Mouse (Mus musculus) limb, embryonic 12.5 days (tissue): ENCODE measurements around the gene Pdcd6ip. TPM values are rescaled to one million over a fixed set of nuclear protein-coding genes. Genes with fewer than 3 reads are reported as not detected.
"Not testable (repeated sequence)": the region's sequence is repeated elsewhere in the genome, so short reads cannot be mapped to it uniquely, and the experiment has no call there.

Experiments used
- ATAC-seq: fragments of 200-750 bp; cut with Nextera tagmentation; 2 replicates; pipeline ENCODE4 v1.8.0; 2017; ENCODE audit warnings: low read depth, moderate TSS enrichment; ENCODE audit not compliant: insufficient number of reproducible peaks, insufficient read depth, low FRiP score, low TSS enrichment
- H3K27ac ChIP-seq: fragments of 300-500 bp; sonication (generic); 2 replicates; pipeline ENCODE4 v1.5.1; 2016; ENCODE audit warnings: mild to moderate bottlenecking, moderate library complexity
- H3K27me3 ChIP-seq: fragments of 300-500 bp; sonication (generic); 2 replicates; pipeline ENCODE4 v1.6.1; 2016; ENCODE audit warnings: mild to moderate bottlenecking, moderate library complexity
- H3K36me3 ChIP-seq: fragments of 300-500 bp; sonication (generic); 2 replicates; pipeline ENCODE4 v1.6.1; 2016; ENCODE audit warnings: mild to moderate bottlenecking, moderate library complexity
- H3K4me1 ChIP-seq: fragments of 300-500 bp; sonication (generic); replicated peaks from 2 replicates; pipeline ENCODE4 v1.6.1; 2016
- H3K4me2 ChIP-seq: fragments of 300-500 bp; sonication (generic); 2 replicates; pipeline ENCODE4 v1.6.1; 2016; ENCODE audit warnings: mild to moderate bottlenecking, moderate library complexity
- H3K4me3 ChIP-seq: fragments of 300-500 bp; sonication (generic); replicated peaks from 2 replicates; pipeline ENCODE4 v1.5.1; 2016; ENCODE audit warnings: mild to moderate bottlenecking
- H3K9ac ChIP-seq: fragments of 300-500 bp; sonication (generic); replicated peaks from 2 replicates; pipeline ENCODE4 v1.6.1; 2016; ENCODE audit warnings: mild to moderate bottlenecking, moderate library complexity
- H3K9me3 ChIP-seq: fragments of 300-500 bp; sonication (generic); 2 replicates; pipeline ENCODE4 v1.6.1; 2016; ENCODE audit warnings: mild to moderate bottlenecking, moderate library complexity
- WGBS: fragments of 180-500 bp; shearing (Covaris S2); methylation state at CpG from one replicate; pipeline ENCODE4 v1.1.7; 2016; 5-methylcytosine and 5-hydroxymethylcytosine counted together
- polyA plus RNA-seq: library from polyadenylated mRNA; unstranded; fragments of >200 nt; fragmentation: Nextera tagmentation; extraction: Ambion mirVana; gene quantifications from 2 replicates; pipeline ENCODE4 v1.2.1, GENCODE M21; 2016

The Pdcd6ip gene
- polyA plus RNA-seq, 1 experiment from 2014 or later, result 49.4 TPM

- H3K4me2 ChIP-seq, result no peak overlapping the region
- no peak overlapping the region for H3K4me3 ChIP-seq
- H3K27me3 ChIP-seq, result no peaks in the 10 kb centered on the region
- no peak overlapping the region for H3K27ac ChIP-seq
- no peaks in the 10 kb centered on the region for H3K36me3 ChIP-seq
- no peak overlapping the region for H3K9ac ChIP-seq
- H3K4me1 ChIP-seq, result no peaks in the 10 kb centered on the region
- 89% methylated on average over 3 of the region's 3 CpGs for WGBS
- ATAC-seq, result no peak
- H3K9me3 ChIP-seq, result no peaks in the 10 kb centered on the region
Observed at GRCm38 (mm10) chr9:113731540-113731939, 23.5 kb upstream of the Pdcd6ip start.

- H3K27me3 ChIP-seq, result no peaks in the 10 kb centered on the region
- no peak overlapping the region for H3K4me2 ChIP-seq
- no peaks in the 10 kb centered on the region for H3K9me3 ChIP-seq
- no peak for ATAC-seq
- H3K4me1 ChIP-seq, result no peaks in the 10 kb centered on the region
- H3K27ac ChIP-seq, result no peak overlapping the region
- H3K4me3 ChIP-seq, result no peak overlapping the region
- H3K36me3 ChIP-seq, result no peaks in the 10 kb centered on the region
- WGBS, result 88% methylated on average over 18 of the region's 18 CpGs
- no peak overlapping the region for H3K9ac ChIP-seq
Observed at GRCm38 (mm10) chr9:113726991-113727680, 19.1 kb upstream of the Pdcd6ip start.

GRCm38 (mm10) chr9:113726131-113726530 lies 18.1 kb upstream of the Pdcd6ip start:
- 45% methylated on average over 3 of the region's 3 CpGs for WGBS
- no peak overlapping the region for H3K4me2 ChIP-seq

GRCm38 (mm10) chr9:113725609-113726008 lies 17.6 kb upstream of the Pdcd6ip start:
- not testable (repeated sequence) for H3K27ac ChIP-seq, ATAC-seq, H3K9me3 ChIP-seq, H3K4me1 ChIP-seq, H3K27me3 ChIP-seq, H3K9ac ChIP-seq, H3K4me3 ChIP-seq, H3K36me3 ChIP-seq, H3K4me2 ChIP-seq
- WGBS, result 79% methylated on average over 5 of the region's 5 CpGs

More at GRCm38 (mm10) chr9:113726131-113726530, 18.1 kb upstream of the Pdcd6ip start:
- H3K27me3 ChIP-seq, result no peaks in the 10 kb centered on the region
- H3K4me1 ChIP-seq, result no peaks in the 10 kb centered on the region
- no peak overlapping the region for H3K27ac ChIP-seq
- H3K9ac ChIP-seq, result no peak overlapping the region
- H3K4me3 ChIP-seq, result no peak overlapping the region
- no peak for ATAC-seq
- no peaks in the 10 kb centered on the region for H3K36me3 ChIP-seq
- no peaks in the 10 kb centered on the region for H3K9me3 ChIP-seq

- no peak for ATAC-seq
- Histone ChIP-seq H3K9ac (no peak overlapping the region), H3K9me3 (no peaks in the 10 kb centered on the region), H3K4me2 (no peak overlapping the region), H3K4me3 (no peak overlapping the region), H3K36me3 (no peaks in the 10 kb centered on the region), H3K27me3 (no peaks in the 10 kb centered on the region), H3K27ac (no peak overlapping the region), H3K4me1 (no peaks in the 10 kb centered on the region)
- WGBS, result 81% methylated on average over 15 of the region's 15 CpGs
Observed at GRCm38 (mm10) chr9:113724646-113725045, 16.6 kb upstream of the Pdcd6ip start.

- Histone ChIP-seq H3K4me1 (no peaks in the 10 kb centered on the region), H3K4me2 (no peak overlapping the region), H3K36me3 (no peaks in the 10 kb centered on the region), H3K27me3 (no peaks in the 10 kb centered on the region), H3K27ac (no peak overlapping the region), H3K4me3 (no peak overlapping the region), H3K9ac (no peak overlapping the region), H3K9me3 (no peaks in the 10 kb centered on the region)
- WGBS, result 55% methylated on average over 5 of the region's 5 CpGs
- ATAC-seq, result no peak
Observed at GRCm38 (mm10) chr9:113719063-113719462, 11.0 kb upstream of the Pdcd6ip start.

- no peak for ATAC-seq
- 83% methylated on average over 12 of the region's 12 CpGs for WGBS
- Histone ChIP-seq H3K9me3 (no peaks in the 10 kb centered on the region), H3K27me3 (no peaks in the 10 kb centered on the region), H3K4me1 (peaks cover 13% of the 10 kb centered on the region), H3K4me2 (no peak overlapping the region), H3K4me3 (no peak overlapping the region), H3K27ac (no peak overlapping the region), H3K9ac (no peak overlapping the region), H3K36me3 (no peaks in the 10 kb centered on the region)
Observed at GRCm38 (mm10) chr9:113710871-113711270, 2.8 kb upstream of the Pdcd6ip start.

- H3K27me3 ChIP-seq, result no peaks in the 10 kb centered on the region
- H3K4me3 ChIP-seq, result peak overlapping the region; percentile 81
- no peaks in the 10 kb centered on the region for H3K36me3 ChIP-seq
- H3K4me2 ChIP-seq, result peak overlapping the region; percentile 74
- H3K27ac ChIP-seq, result no peak overlapping the region
- H3K9ac ChIP-seq, result no peak overlapping the region
- no peak for ATAC-seq
- H3K9me3 ChIP-seq, result no peaks in the 10 kb centered on the region
- H3K4me1 ChIP-seq, result peaks cover 20% of the 10 kb centered on the region
- WGBS, result 56% methylated on average over 19 of the region's 19 CpGs
Observed at GRCm38 (mm10) chr9:113708361-113709280, 562 bp upstream of the Pdcd6ip start.

- peaks cover 20% of the 10 kb centered on the region for H3K4me1 ChIP-seq
- no peaks in the 10 kb centered on the region for H3K36me3 ChIP-seq
- H3K4me2 ChIP-seq, result peak overlapping the region; percentile 74
- 67% methylated on average over 9 of the region's 9 CpGs for WGBS
- no peak overlapping the region for H3K27ac ChIP-seq
- no peaks in the 10 kb centered on the region for H3K27me3 ChIP-seq
- H3K9me3 ChIP-seq, result no peaks in the 10 kb centered on the region
- no peak for ATAC-seq
- H3K4me3 ChIP-seq, result peak overlapping the region; percentile 81
- H3K9ac ChIP-seq, result peak overlapping the region; percentile 95
Observed at GRCm38 (mm10) chr9:113706841-113707240, 1.2 kb downstream of the Pdcd6ip start.

GRCm38 (mm10) chr9:113706108-113706507 lies 2.0 kb downstream of the Pdcd6ip start:
- H3K4me3 ChIP-seq, result peak overlapping the region; percentile 81
- H3K27ac ChIP-seq, result no peak overlapping the region
- H3K9me3 ChIP-seq, result no peaks in the 10 kb centered on the region
- no peaks in the 10 kb centered on the region for H3K36me3 ChIP-seq
- 86% methylated on average over 2 of the region's 2 CpGs for WGBS
- no peak overlapping the region for H3K9ac ChIP-seq
- no peak for ATAC-seq
- peaks cover 20% of the 10 kb centered on the region for H3K4me1 ChIP-seq
- H3K4me2 ChIP-seq, result peak overlapping the region; percentile 74
- H3K27me3 ChIP-seq, result no peaks in the 10 kb centered on the region

GRCm38 (mm10) chr9:113701441-113702160 lies 6.5 kb downstream of the Pdcd6ip start:
- Histone ChIP-seq H3K4me3 (no peak overlapping the region), H3K9ac (no peak overlapping the region), H3K27ac (no peak overlapping the region), H3K4me2 (no peak overlapping the region), H3K9me3 (no peaks in the 10 kb centered on the region), H3K27me3 (no peaks in the 10 kb centered on the region), H3K36me3 (peaks cover 22% of the 10 kb centered on the region; the same call in 1 of the 2 replicates), H3K4me1 (peaks cover 14% of the 10 kb centered on the region)
- no peak for ATAC-seq
- 90% methylated on average over 5 of the region's 5 CpGs for WGBS
